Mouse (Mus musculus) spleen, adult 18-20 months (tissue): ENCODE data around the gene Rsu1.

Experiments
- DNase-seq, 2 experiments: peaks; one replicate each; pipeline ENCODE4 v3.0.0; 2022; ENCODE audit warnings: mixed read lengths in 2 of 2

Rsu1 gene

DNA sequence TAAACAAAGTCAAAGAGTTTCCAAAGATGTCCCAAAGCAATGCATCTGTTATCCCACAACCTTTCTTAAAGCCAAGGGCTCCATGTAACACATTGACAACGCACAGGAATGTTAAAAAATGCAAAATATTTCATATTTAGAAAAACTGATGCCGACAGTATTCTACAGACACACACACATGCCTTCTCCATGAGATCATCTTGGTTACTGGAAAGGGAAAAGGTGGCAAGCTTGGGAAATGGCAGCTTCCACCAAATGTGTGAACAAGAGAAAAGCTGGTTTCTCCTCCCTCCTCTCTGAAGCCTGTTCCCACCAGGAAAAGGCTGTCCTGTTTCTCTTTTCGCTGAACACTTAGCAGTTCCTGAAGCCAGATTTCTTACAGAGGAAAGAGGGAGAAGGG is 232.4 kb downstream of the Rsu1 start:
- DNase-seq, result no peak
